Mouse (Mus musculus) v-Abl transformed pro-B cells (cell line): Measurements from ENCODE around the gene Soga3.

Experiments used
- in situ Hi-C, 2 experiments: fragments of 400-800 bp; cut with MboI; formaldehyde crosslinking; loops; one replicate each; pipeline ENCODE4 v1.15.1; 2025; ENCODE audit not compliant: unreplicated experiment in 2 of 2

Gene Soga3

GRCm38 (mm10) chr10:29143566-29144335, at the start of gene Soga3:
Gene Soga3, plus strand, starts transcription at chr10:29143839.
- in situ Hi-C loops: no loop called here

DNA sequence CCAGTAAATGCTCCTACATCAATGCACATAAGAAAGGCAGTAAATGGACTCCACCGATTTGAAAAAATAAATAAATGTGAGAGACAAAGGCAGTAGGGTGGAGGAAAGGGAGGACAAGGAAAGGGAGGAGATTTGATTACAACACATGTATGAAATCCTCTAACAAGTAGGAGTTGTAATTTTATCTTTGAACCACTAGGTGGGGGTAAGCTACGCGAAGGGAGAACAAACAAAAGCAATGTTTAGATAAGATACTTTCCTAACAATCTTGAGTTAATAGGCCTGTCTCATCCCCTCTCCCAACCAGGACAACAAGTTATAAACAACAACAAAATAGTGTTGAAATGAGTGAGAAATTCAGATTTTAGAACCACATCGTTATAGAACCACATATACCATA, 36.7 kb upstream of the Soga3 start:
- in situ Hi-C loops: loop anchor here in 1 of 2 experiments (10.0 kb wide), 1 partner anchor 228 kb away; no protein-coding TSS in a partner anchor

DNA sequence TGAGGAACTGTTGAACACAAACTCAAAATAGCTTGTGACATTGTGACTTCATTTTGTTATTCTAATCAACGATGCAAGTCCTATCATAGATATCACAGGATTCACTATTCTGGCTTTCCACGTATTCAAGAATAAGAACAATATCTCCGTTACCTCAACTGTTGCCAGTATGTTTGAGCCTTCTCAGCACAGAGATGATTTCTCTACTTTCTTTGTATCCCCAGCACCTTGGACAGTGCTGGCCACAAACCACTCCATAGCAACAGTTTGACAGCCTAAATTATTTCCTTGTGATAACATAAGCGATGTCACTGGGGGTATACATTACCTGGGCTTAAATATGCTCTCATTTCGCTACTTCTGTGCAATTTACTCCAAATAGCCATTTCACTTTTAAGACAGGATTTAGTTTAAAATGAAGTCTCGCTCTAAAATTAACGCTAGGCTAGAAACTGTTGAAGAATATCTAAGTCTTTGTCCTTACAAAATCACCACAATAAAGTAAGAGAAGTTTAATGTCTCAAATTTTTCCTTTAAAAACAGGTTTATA, 1.0 kb upstream of the Soga3 start:
- in situ Hi-C loops: no loop called here

DNA sequence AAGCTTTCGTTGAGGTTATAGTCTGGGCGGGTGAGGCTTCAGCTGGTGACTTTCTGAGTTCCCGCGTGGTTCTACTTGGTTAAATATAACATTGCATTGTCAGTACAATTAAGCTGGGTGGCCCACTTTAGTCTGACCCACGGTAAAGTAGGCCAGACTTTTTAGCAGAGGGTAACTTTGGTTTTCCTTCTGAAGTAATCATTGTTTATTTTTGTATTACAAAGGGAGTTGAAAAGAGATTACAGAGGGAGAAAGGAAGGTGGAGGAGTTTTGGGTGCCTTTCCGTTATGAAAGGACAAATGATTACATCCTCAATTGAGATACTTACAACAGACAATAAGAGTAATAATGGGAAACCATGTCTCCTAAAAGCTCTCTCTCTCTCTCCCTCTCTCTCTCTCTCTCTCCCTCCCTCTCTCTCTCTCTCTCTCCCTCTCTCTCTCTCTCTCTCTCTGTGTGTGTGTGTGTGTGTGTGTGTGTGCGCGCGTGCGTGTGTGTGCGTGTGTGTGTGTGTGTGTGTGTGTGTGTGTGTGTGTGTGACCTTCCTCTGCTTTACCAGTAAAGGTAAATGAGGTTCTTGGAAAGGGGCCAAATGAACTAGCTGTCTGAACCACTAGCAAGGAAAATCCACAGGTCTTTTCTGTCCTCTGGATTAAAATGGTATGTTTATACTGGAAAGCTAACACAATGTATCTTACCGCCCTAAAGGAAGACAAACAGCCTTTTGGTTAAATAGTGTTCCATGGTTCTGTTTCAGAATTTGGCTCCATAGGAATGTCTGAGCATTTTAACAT, 1.2 kb downstream of the Soga3 start:
- in situ Hi-C loops: no loop called here

DNA sequence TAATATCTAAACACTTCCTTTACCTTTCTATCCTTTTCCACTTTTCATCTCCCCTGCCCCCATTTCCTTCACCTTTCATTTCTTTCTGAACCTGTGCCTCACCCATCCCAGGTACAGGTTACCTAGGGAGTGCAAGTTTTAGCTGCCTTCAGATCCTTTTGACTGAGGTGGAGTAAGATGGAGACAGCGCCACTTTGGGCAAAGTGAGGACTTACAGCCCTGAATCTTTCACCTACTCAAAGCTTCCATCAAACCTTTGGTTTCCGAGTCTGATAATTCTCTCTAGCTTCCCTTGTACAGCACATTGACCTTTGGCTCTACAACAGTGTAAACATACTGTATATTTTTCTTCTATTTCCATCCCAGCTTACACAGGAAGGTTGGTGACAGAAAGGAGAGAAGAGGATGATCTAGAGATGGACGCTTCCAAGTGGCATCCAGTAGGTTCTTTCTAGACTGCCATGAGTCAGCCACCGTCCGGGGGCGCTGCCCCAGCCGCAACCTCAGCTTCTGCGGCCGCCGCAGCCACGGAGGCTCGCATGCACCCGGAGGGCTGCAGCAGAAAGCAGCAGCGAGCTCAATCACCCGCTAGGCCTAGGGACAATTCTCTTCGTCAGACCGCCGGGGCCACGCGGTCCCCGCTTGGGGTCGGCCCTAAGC, 2.7 kb downstream of the Soga3 start:
- in situ Hi-C loops: no loop called here

DNA sequence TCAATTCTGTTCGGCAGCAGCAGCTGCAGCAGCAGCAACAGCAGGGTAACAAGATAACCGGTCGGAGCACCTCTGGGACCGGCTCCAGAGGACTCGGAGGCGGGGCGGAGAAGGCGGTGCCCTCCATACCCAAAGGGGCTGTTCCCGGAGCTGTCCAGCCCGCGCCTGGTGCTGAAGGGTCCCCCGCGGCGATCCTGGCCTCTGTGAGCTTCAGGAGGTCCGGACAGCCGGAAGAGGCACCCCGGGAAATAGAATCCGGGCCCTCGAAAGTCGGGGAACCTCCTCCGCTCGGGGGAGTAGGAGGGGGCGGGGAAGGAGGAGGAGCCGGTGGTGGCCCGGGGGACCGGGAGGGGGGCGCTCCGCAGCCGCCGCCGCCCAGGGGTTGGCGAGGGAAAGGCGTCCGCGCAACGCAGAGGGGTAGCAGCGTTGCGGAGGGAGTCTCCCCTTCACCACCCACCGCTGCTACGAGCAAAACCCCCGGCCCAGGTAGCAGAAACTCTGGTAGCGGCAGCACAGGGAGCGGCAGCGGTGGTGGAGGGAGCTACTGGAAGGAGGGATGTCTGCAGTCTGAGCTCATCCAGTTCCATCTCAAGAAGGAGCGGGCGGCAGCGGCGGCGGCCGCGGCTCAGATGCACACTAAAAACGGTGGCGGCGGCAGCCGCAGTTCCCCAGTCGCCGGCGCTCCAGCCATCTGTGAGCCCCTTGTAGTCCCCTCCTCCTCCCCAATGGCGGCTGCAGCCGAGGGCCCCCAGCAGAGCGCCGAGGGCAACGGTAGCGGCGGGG, 3.4 kb downstream of the Soga3 start:
- in situ Hi-C loops: no loop called here

- in situ Hi-C loops: no loop called here
These were observed 4.0 kb downstream of the Soga3 start for GRCm38 (mm10) chr10:29147641-29147990.

DNA sequence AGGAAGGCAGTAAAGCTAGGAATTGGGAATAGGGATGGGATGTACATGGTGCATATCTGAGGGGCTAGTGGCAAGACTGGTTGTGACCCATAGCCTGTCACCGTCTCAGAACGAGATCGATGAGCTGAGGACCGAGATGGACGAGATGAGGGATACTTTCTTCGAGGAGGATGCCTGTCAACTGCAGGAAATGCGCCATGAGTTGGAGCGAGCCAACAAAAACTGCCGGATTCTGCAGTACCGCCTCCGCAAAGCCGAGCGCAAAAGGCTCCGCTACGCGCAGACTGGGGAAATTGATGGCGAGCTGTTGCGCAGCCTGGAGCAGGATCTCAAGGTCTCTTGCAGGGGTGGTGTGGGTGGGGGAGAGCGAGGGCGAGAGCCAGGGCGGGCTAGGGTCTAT, 4.4 kb downstream of the Soga3 start:
- in situ Hi-C loops: no loop called here

DNA sequence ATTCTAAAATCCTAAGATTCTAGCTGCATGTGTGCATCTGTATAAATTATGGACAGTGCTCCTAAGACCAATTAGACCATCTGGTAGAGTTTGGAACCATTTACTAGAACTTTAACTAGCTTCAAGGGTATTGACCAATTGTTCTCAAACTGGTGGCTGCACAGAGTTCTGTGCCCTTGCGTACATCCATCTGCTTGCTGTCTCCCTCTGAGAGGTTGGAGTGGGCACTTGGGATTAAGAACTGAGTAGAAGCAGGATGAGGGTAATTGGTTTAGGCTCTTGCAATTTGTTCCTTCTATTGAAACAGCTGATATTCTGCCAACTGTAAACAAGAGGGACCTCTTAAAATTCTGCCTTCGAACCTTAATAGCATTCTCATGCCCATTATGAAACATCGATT, 11.7 kb downstream of the Soga3 start:
- in situ Hi-C loops: no loop called here

- in situ Hi-C loops: no loop called here
These were observed 18.0 kb downstream of the Soga3 start for GRCm38 (mm10) chr10:29161664-29162063.

- in situ Hi-C loops: no loop called here
These were observed 30.1 kb downstream of the Soga3 start for GRCm38 (mm10) chr10:29173778-29174177.

DNA sequence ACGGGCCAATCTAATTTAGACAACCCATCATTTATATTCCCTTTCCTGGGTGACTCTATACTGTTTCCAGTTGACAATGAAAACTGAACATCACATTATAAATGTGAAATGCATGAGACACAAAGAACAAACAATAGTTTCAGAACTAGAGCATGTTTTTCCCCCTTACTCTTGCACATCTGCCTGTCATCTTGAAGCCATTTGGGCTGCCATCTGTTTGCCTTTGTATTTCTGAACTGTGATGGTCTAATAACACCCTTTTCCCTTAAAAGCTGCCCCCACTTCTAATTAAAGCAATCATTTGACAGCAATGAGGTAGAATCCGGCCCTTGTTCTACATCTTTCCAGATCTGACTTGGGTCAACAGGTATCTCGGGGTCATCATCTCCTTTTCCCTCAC, 32.0 kb downstream of the Soga3 start:
- in situ Hi-C loops: no loop called here

GRCm38 (mm10) chr10:29176881-29177280, 33.2 kb downstream of the Soga3 start:
- in situ Hi-C loops: no loop called here

GRCm38 (mm10) chr10:29178003-29178402, 34.4 kb downstream of the Soga3 start:
- in situ Hi-C loops: no loop called here

GRCm38 (mm10) chr10:29180210-29180609, 36.6 kb downstream of the Soga3 start:
- in situ Hi-C loops: no loop called here

GRCm38 (mm10) chr10:29181046-29181445, 37.4 kb downstream of the Soga3 start:
- in situ Hi-C loops: no loop called here

DNA sequence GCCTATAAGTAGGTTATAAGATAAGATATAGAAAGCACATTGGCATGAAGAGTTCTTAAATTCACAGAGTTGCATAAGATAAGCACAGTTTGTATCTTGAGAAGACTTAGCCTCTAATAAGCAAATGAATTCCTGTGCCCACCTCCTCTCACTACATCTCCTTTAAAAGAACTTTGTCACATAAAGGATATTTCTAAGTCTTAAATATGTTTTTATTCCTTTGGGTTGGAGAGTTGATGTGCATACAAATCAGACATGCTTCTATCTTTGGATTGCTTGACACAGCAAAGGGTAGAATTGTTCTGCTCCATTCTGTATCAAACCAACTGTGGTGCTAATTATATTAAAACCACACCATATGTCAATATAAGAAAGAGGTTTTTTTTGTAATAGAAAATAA, 50.1 kb downstream of the Soga3 start:
- in situ Hi-C loops: no loop called here

- in situ Hi-C loops: no loop called here
These were observed 53.2 kb downstream of the Soga3 start for GRCm38 (mm10) chr10:29196811-29197210.

- in situ Hi-C loops: no loop called here
These were observed 55.0 kb downstream of the Soga3 start, which contains the start of gene Gm49353 for GRCm38 (mm10) chr10:29198642-29199041. Gene Gm49353, plus strand, starts transcription at chr10:29198954.

GRCm38 (mm10) chr10:29199835-29200234, 56.2 kb downstream of the Soga3 start:
- in situ Hi-C loops: no loop called here
